Mouse (Mus musculus) lung, embryonic 14.5 days (tissue): ENCODE results near the gene 4931406P16Rik. TPM values are rescaled to one million over a fixed set of nuclear protein-coding genes. Genes with fewer than 3 reads are reported as not detected.
A peak's percentile ranks its signal among the peaks of the same experiment; 100 is the strongest.

Source experiments
- ATAC-seq: fragments of 200-750 bp; cut with Nextera tagmentation; 2 replicates; pipeline ENCODE4 v1.8.0; 2017; ENCODE audit warnings: mild to moderate bottlenecking, moderate TSS enrichment, moderate library complexity; ENCODE audit not compliant: insufficient read depth
- DNase-seq: peaks from one replicate; pipeline ENCODE4 v3.0.0-alpha.2; 2015
- H3K27ac ChIP-seq: fragments of 300-500 bp; sonication (generic); 2 replicates; pipeline ENCODE4 v1.5.1; 2014; ENCODE audit warnings: low read depth, mild to moderate bottlenecking, moderate library complexity
- H3K27me3 ChIP-seq: fragments of 300-500 bp; sonication (generic); 2 replicates; pipeline ENCODE4 v1.6.1; 2014; ENCODE audit warnings: low read length, control low read depth; ENCODE audit not compliant: insufficient read depth
- H3K36me3 ChIP-seq: fragments of 300-500 bp; sonication (generic); 2 replicates; pipeline ENCODE4 v1.6.1; 2014; ENCODE audit warnings: control low read depth; ENCODE audit not compliant: insufficient read depth
- H3K4me1 ChIP-seq: fragments of 300-500 bp; sonication (generic); 2 replicates; pipeline ENCODE4 v1.6.1; 2014; ENCODE audit warnings: antibody characterized with exemption, control low read depth; ENCODE audit not compliant: insufficient read depth
- H3K4me2 ChIP-seq: fragments of 300-500 bp; sonication (generic); 2 replicates; pipeline ENCODE4 v1.6.1; 2014; ENCODE audit warnings: mild to moderate bottlenecking
- H3K4me3 ChIP-seq: fragments of 300-500 bp; sonication (generic); 2 replicates; pipeline ENCODE4 v1.5.1; 2014; ENCODE audit warnings: low read depth, low read length
- H3K9ac ChIP-seq: fragments of 300-500 bp; sonication (generic); 2 replicates; pipeline ENCODE4 v1.6.1; 2014
- H3K9me3 ChIP-seq: fragments of 300-500 bp; sonication (generic); 2 replicates; pipeline ENCODE4 v1.6.1; 2016; ENCODE audit warnings: low read depth, low read length, control low read depth
- CTCF ChIP-seq: IDR thresholded peaks from 2 replicates; pipeline ENCODE4 v1.5.1; 2016; ENCODE audit warnings: antibody characterized with exemption, low read depth
- WGBS: fragments of 180-500 bp; shearing (Covaris S2); extraction: QIAGEN DNeasy Blood & Tissue Kit; methylation state at CpG from one replicate; pipeline ENCODE4 v1.1.7; 2014; 5-methylcytosine and 5-hydroxymethylcytosine counted together
- polyA plus RNA-seq: library from polyadenylated mRNA; unstranded; fragments of >200 nt; fragmentation: Nextera tagmentation; extraction: Ambion mirVana; gene quantifications from 2 replicates; pipeline ENCODE4 v1.2.1, GENCODE M21; 2014

The 4931406P16Rik gene
- polyA plus RNA-seq, 1 experiment from 2014 or later: 54.7 TPM

GRCm38 (mm10) chr7:34272465-34272864 lies 40.9 kb downstream of the 4931406P16Rik start:
- H3K4me2 ChIP-seq: no peak overlapping the region
- H3K9ac ChIP-seq: no peak overlapping the region
- no peaks in the 10 kb centered on the region for H3K27me3 ChIP-seq
- H3K4me3 ChIP-seq: no peak overlapping the region
- 69% methylated on average over 4 of the region's 4 CpGs for WGBS
- no peaks in the 10 kb centered on the region for H3K9me3 ChIP-seq
- no peak overlapping the region for H3K27ac ChIP-seq
- no peaks in the 10 kb centered on the region for H3K4me1 ChIP-seq
- ATAC-seq (no peak), DNase-seq (no peak)
- TF ChIP-seq CTCF: no peak
- peaks cover 6% of the 10 kb centered on the region; the same call in 1 of the 2 replicates for H3K36me3 ChIP-seq

- Histone ChIP-seq H3K9ac (no peak overlapping the region), H3K4me1 (no peaks in the 10 kb centered on the region), H3K4me2 (no peak overlapping the region), H3K36me3 (0 out of 2 replicates have a peak, but pooled peaks cover 2% of the 10 kb centered on the region), H3K4me3 (no peak overlapping the region), H3K9me3 (no peaks in the 10 kb centered on the region), H3K27me3 (no peaks in the 10 kb centered on the region), H3K27ac (peak overlapping the region; percentile 64)
- WGBS: 63% methylated on average over 1 of the region's 1 CpGs
- no peak for TF ChIP-seq CTCF
- DNase-seq (peak; percentile 56), ATAC-seq (peak; percentile 44; the same call in 1 of the 2 replicates)
Measured at GRCm38 (mm10) chr7:34268463-34268862, 44.9 kb downstream of the 4931406P16Rik start.

GRCm38 (mm10) chr7:34266421-34266820 lies 46.9 kb downstream of the 4931406P16Rik start:
- TF ChIP-seq CTCF: no peak
- H3K36me3 ChIP-seq: peaks cover 20% of the 10 kb centered on the region
- DNase-seq (no peak), ATAC-seq (no peak)
- no peaks in the 10 kb centered on the region for H3K27me3 ChIP-seq
- H3K4me3 ChIP-seq: no peak overlapping the region
- no peaks in the 10 kb centered on the region for H3K4me1 ChIP-seq
- no peak overlapping the region for H3K4me2 ChIP-seq
- H3K9me3 ChIP-seq: no peaks in the 10 kb centered on the region
- no peak overlapping the region for H3K9ac ChIP-seq
- no peak overlapping the region for H3K27ac ChIP-seq

- ATAC-seq (peak; percentile 60; the same call in 1 of the 2 replicates), DNase-seq (peak; percentile 75)
- H3K4me3 ChIP-seq: no peak overlapping the region
- no peaks in the 10 kb centered on the region for H3K9me3 ChIP-seq
- peaks cover 24% of the 10 kb centered on the region for H3K36me3 ChIP-seq
- 48% methylated on average over 5 of the region's 5 CpGs for WGBS
- H3K27me3 ChIP-seq: no peaks in the 10 kb centered on the region
- TF ChIP-seq CTCF: peak; percentile 73
- H3K4me2 ChIP-seq: no peak overlapping the region
- H3K9ac ChIP-seq: no peak overlapping the region
- no peaks in the 10 kb centered on the region for H3K4me1 ChIP-seq
- H3K27ac ChIP-seq: no peak overlapping the region
Measured at GRCm38 (mm10) chr7:34265876-34266346, 47.4 kb downstream of the 4931406P16Rik start.

- Histone ChIP-seq H3K4me2 (no peak overlapping the region), H3K9me3 (no peaks in the 10 kb centered on the region), H3K9ac (no peak overlapping the region), H3K27me3 (no peaks in the 10 kb centered on the region), H3K27ac (no peak overlapping the region), H3K4me1 (no peaks in the 10 kb centered on the region), H3K4me3 (no peak overlapping the region), H3K36me3 (peaks cover 37% of the 10 kb centered on the region)
- ATAC-seq (no peak), DNase-seq (no peak)
- WGBS: 89% methylated on average over 5 of the region's 5 CpGs
- no peak for TF ChIP-seq CTCF
Measured at GRCm38 (mm10) chr7:34263437-34263836, 49.9 kb downstream of the 4931406P16Rik start.

DNA sequence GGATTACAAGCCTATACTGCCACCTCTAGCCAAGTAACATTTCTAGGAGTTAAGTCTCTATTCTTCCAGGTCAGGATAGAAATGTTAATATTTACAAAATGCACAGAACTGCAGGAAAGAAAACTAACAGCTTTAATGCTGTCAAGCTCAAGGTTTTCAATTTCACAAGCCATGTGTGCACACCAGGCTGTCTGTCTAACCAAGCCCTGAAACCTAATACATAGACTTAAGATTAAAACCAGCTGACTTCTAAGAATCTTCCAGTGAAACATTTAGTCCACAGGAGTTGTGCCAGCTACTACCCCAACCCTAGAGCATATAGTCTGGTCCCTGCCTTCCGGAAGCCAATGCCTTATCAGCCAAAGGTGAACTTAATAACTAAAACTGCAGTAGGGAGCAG lies 54.9 kb downstream of the 4931406P16Rik start:
- no peak for DNase-seq
- peaks cover 72% of the 10 kb centered on the region for H3K36me3 ChIP-seq
- H3K4me1 ChIP-seq: no peaks in the 10 kb centered on the region
- H3K9ac ChIP-seq: no peak overlapping the region
- no peak overlapping the region for H3K27ac ChIP-seq
- no peak overlapping the region for H3K4me2 ChIP-seq
- H3K27me3 ChIP-seq: no peaks in the 10 kb centered on the region
- no peak for ATAC-seq
- H3K9me3 ChIP-seq: no peaks in the 10 kb centered on the region
- TF ChIP-seq CTCF: no peak
- H3K4me3 ChIP-seq: no peak overlapping the region
- 90% methylated on average over 1 of the region's 1 CpGs for WGBS

DNA sequence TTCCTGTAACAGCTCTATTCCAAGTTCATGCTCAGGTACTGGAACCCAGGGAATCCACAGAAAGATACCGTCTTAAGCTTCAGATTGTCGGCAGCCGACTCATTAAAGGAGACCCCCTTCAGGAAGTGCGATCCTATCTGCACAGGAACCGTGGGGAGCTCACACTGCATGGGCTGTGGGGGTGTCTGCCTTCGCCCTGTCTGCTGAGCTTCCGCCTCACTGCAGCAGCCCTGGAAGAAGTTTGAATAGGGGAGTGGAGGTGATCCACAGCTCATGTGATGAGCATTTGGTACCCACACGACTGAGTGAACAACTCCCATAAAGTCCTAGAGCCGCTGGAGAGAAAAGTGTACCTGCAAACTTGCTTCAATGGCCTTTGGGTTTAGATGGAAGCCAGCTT lies 56.1 kb downstream of the 4931406P16Rik start:
- H3K4me2 ChIP-seq: no peak overlapping the region
- H3K9me3 ChIP-seq: no peaks in the 10 kb centered on the region
- DNase-seq (no peak), ATAC-seq (no peak)
- no peak overlapping the region for H3K4me3 ChIP-seq
- no peaks in the 10 kb centered on the region for H3K27me3 ChIP-seq
- H3K27ac ChIP-seq: no peak overlapping the region
- H3K9ac ChIP-seq: no peak overlapping the region
- 80% methylated on average over 9 of the region's 9 CpGs for WGBS
- H3K36me3 ChIP-seq: peaks cover 70% of the 10 kb centered on the region
- TF ChIP-seq CTCF: no peak
- no peaks in the 10 kb centered on the region for H3K4me1 ChIP-seq

DNA sequence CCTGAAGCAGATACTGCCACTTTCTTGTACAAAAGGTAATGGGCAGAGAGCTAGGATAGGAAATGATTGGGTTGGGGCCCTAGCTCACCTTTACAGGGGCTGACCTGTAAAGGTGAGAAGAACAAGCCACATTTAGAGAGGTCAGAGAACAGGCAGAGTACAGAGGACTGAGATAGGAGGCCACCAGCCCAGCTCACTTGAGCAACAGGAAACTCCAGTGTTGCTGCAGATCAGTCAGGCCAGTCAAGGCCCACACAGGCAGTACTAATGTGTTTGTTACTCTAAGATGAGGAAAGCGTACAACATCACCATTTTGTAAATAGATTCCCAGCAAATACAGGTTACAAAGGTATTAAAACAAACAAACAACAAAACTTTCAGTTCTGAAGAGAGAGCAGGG lies 57.4 kb downstream of the 4931406P16Rik start:
- Histone ChIP-seq H3K9ac (no peak overlapping the region), H3K27me3 (no peaks in the 10 kb centered on the region), H3K4me3 (no peak overlapping the region), H3K36me3 (peaks cover 66% of the 10 kb centered on the region), H3K9me3 (no peaks in the 10 kb centered on the region), H3K4me1 (no peaks in the 10 kb centered on the region), H3K4me2 (no peak overlapping the region), H3K27ac (peak overlapping the region; percentile 66)
- TF ChIP-seq CTCF: no peak
- no peak for DNase-seq
- no peak for ATAC-seq
- WGBS: 80% methylated on average over 1 of the region's 1 CpGs
